Mouse (Mus musculus): Measurements from ENCODE around the gene Dbil5.

The Dbil5 gene

DNA sequence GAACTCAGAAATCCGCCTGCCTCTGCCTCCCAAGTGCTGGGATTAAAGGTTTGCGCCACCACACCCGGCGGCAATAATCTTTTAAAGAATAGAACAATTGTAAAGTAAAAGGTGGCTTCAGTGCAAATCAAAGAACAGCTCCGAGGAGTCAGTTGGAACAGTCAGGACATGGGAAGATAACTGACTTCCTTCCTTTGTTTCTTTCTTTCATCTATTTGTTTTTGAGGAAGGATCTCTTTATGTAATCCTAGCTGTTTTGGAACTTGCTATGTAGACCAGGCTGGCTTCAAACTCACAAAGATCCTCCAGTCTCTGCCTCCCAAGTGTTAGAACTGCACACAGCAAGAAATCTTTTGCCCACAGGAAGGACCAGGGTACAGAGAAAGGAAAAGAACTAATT lies 7.2 kb downstream of the Dbil5 start:
- DNase-seq (ENCODE audit: extremely low read depth, insufficient read length, low spot score) = no peak

DNA sequence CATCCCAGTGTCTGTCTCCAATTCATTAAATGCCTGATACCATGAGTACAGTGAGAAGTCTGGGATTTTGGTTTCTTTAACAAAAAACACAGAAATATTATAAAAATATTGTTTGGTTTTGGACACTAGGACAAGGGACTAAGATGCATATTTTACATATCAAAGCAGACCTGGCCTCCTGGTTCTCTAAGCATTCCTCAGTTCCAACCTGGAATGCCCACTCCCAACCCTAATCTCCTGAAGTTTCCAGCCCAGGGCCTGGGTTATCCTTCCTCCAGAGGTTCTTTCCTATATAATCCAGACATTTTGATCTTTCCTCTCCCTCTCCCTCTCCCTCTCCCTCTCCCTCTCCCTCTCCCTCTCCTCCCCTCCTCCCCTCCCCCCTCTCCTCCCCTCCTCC lies 7.6 kb downstream of the Dbil5 start:
- no peak for DNase-seq (ENCODE audit: extremely low read depth, insufficient read length, low spot score)

DNA sequence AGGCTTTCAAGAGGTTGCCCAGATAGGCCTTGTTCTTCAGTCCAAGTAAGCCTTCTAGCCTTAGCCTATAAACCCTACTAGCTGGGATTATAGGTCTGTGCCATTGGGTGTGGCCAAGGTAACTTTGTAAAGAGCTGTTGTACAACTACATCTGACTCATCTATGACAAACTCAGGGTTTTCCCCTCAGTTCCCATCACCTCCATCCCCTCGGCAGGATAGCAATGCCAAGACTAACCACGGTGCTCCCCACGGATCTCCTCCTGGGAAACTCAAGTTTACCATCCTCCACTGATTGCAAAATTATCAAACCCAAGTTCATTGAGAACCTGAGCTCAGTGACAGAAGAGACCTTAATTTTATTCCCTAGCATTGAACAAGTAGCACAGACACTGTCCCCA lies 18.7 kb downstream of the Dbil5 start:
- peak; percentile 28 for DNase-seq (ENCODE audit: extremely low read depth, insufficient read length, low spot score)

DNA sequence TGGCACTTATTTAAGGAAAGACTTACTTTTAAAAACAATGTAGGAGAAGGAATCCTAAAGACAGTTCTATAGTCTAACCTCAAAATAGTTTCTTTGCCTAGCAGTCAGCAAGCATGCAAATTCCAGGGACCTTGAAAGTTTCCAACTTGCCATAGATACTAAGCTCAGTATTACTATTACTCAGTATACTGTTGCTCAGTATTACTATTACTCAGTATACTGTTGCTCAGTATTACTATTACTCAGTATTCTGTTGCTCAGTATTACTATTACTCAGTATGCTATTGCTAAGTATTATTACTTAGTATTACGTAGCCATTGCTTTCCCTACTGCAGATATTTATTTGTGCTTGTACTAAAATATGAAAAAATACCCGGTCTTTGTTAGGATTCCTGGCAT lies 22.3 kb downstream of the Dbil5 start:
- no peak for DNase-seq (ENCODE audit: extremely low read depth, insufficient read length, low spot score)

DNA sequence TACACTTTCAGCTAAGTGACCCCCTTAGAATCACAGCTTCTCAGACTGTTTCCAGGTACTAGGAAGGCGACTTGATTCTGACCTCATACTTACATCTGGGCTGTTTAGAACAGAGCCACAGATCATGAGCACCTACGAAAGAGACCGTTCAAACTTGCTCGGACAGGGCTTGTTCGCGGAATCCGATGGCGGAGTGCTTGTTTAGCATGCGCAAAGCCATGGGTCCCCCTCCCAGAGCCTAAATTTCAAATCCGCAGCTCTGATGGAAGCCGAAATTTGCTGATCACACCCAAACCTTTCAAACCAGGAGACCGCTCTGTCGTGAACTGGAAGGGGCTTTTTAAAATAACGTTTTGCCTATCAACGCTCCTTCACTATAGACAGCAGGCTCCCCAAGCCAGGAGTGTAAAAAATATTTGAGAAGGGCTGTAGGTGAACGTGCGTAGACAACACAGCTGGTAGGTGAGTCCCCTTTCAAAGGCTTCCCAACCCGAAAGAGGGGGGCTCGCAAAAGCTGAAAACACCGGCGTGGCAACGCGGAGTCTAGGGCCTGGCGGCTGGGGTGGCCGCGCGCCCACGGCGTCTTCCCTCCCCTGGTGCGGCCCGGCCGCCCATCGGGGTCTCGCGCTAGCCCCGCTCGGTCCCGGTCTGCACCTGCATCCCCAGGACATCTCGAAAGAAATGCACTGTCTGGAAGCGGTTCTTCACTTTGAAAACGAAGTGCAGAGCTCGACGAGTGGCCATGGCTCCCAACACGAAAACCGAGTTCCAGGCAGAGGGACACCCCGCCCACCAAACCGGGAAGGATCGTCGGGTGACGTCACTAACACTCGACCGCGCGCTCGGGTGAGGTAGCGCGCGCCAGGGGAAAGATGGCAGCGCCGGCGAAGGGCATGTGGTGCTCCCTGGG lies 25.7 kb downstream of the Dbil5 start, which contains the start of the genes Mrm3 and Glod4:
Mrm3 (plus strand) TSS at position 815 of the 910 bp plus-strand sequence.
Glod4 (minus strand) TSS at position 825 of the 910 bp plus-strand sequence.
- DNase-seq (ENCODE audit: extremely low read depth, insufficient read length, low spot score) = peak; percentile 90

DNA sequence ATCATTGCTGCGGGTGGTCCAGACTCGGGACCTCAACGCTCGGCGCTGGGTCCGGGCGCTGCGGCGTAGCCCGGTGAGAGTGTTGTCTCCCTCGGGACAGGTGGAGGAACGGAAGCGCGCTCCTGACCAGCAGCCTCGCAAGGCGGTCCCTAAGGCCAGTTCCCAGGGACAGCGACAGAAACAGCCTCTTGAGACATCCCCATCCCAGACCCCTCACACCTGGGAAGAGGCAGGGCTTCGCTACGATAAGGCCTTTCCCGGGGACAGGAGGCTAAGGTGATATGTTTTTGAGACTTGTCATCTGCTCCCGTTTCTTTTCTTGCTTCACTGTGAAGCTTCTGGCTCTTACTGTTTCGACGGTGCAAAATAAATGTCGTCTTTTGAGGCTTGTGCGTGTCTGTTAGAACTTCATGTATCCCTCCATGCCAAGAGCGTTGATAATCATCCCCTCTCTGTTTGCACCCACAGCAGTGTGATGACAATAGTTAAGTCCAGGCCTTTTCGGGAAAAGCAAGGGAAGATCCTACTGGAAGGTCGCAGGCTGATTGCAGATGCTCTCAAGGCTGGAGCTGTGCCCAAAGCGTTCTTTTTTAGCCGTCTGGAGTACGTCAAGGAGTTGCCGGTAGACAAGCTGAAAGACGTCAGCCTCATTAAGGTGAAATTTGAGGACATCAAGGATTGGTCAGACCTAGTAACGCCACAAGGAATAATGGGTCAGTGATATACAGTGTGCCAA lies 26.6 kb downstream of the Dbil5 start:
- DNase-seq (ENCODE audit: extremely low read depth, insufficient read length, low spot score) = no peak

DNA sequence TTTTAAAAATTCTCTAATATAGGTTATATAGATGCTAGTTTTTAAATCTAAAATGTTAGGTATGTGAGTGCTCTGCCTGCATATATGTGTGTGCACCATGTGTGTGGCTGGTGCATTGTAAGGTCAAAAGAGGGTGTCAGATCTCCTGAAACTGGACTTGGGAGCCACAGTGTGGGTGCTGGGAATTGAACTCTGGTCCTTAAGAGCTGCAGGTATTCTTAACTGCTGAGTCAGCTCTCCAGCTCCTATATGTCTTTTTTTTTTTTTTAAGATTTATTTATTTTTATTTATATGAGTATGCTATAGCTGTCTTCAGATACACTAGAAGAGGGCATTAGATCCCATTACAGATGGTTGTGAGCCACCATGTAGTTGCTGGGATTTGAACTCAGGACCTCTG lies 29.0 kb downstream of the Dbil5 start:
- no peak for DNase-seq (ENCODE audit: extremely low read depth, insufficient read length, low spot score)

DNA sequence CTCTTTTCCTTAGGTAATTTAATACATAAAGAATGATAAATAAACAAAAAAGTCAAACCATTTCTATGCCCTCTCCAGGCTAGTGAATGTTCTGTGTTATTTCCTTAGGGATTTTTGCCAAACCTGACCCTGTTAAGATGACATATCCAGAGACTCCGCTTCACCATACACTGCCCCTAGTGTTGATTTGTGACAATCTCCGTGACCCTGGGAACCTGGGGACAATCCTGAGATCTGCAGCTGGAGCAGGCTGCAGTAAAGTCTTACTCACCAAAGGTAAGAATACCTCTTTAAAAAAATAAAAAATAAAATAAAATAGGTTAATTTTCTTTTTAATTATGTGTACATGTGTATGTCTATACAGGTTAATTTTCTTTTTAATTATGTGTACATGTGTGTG lies 29.8 kb downstream of the Dbil5 start:
- no peak for DNase-seq (ENCODE audit: extremely low read depth, insufficient read length, low spot score)

DNA sequence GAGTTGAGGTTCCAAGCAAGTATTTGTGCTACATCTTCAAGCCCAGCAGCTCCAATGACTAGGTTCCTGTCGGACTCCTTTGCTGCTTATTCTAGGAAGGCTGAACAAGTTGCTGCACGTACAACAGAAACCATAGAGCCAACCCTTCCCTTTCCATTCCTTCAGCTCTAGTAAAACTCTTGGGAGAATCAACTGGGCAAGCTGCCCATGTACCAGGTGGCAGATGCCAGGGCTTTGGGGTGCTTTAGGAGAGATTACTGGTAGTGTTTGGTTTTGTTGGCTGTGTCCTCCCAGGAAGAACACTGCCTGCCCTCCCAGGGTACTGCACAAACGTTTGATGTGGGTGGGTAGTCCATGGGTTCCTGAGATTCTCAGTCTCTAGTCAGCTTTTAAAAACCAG lies 34.6 kb downstream of the Dbil5 start:
- DNase-seq (ENCODE audit: extremely low read depth, insufficient read length, low spot score) = no peak

DNA sequence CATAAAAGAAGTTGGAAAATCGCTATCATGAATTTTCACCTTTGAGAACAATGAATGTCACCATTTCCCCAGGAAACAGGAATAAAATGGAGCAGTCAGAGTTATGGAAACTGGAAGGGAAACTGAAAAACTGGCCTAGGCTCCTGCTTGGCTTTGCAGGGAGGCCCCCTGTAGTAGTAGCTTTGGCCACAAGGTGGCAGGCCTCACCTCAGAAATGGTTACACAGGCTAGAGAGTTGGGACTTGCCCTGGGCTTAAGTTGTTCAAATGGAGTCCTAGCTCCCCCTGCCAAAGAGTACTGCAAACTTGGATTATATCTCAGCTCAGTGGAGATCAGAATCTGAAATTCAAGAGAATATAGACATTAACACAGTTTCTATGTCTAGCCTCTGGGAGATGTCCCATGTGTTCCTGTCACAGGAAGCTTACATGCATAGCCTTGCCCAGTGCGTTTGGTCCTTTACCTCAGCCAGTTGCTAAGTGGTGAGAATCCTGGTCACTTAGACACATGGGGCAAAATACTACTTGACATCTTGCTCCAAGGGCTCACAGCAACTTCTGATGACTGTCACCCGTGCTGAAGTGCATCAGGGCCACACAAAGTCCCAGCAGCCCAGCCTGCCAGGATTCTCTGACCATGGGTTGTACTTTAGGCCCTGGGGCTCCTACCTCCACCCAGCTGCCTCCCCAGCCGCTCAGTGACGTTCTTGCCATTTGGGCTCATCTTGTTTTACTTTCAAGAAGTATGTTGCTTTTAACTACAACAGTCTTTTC lies 35.9 kb downstream of the Dbil5 start:
- peak; percentile 31 for DNase-seq (ENCODE audit: extremely low read depth, insufficient read length, low spot score)

DNA sequence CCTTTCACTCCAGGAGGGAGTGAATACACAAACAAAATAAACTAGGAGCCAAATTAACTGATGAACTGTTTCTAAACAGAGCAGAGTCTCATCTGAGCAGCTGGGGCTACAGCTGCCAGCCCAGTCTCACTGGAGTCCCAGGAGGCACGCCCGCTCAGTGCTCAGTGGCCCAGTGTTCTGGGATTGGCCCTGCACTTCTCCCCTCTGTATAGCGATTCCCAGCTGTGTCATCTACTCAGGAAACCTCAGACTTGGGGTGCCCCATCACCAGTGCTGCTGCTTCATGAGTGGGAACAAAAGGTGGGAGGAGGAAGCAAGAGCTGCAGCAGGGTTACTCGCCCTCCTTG lies 36.5 kb downstream of the Dbil5 start:
- DNase-seq (ENCODE audit: extremely low read depth, insufficient read length, low spot score) = no peak

DNA sequence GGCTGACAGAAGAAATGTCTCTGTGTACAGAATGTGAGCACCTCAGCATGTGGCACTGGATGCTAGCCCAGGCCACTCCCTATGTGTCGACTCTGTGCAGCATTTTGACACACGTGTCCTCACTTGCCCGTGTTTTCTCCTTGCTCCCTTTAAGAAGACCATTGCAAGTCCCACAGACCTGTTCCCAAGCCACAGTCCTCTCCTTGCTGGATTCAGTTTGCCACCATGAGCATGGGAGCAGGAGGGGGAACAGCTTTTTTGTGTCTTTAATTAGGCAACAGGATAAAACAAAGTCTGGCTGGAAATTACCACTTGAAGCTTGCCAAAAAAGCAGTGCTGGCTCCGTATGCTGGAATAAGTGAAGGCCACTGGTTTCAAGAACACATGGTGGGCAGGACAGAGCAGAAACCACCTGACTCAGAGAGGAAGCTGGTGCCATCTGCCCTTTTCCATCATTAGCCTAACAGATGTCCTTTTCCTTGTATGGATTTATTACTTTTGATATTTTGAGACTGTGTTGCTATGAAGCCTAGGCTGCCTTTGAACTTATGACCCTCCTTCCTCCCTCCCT lies 38.1 kb downstream of the Dbil5 start:
- no peak for DNase-seq (ENCODE audit: extremely low read depth, insufficient read length, low spot score)

DNA sequence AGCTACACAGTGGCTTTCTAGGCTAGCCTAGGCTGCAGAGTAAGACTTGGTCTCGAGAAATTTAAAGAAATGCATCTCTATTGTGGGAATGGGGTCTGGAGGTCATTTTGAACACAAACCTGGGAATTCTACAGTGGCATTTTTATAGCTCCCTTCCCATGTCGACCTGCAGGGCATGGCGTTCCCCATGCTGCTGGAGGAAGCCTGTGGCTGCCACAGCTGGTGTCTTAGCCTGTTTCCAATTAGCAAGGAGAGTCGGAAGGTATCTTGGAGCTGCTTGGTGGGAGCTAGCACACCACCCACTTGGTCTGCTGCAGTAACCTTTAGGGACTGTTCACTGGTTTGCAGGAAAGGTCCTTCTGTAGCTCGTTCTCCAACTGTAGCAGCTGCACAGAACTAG lies 38.7 kb downstream of the Dbil5 start:
- DNase-seq (ENCODE audit: extremely low read depth, insufficient read length, low spot score) = no peak

DNA sequence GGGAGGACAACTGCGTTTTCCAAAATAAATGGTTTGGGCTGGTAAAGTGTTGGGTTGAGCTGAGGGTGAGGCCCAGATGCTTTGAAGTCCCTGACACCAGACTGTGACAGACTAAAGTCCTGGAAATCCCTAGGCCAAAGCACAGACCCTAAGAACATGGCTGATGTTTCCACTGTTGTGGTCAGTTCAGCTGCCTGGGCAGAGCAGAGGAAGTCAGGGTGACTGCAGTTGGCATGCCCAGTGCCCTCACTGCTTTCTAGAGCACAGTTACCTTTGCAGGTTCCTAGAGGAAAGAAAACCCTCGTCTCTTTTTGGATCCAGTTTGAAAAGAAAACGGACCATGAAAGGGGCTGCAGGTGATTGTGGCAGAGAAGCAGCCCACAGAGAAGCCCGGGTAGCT lies 40.0 kb downstream of the Dbil5 start:
- no peak for DNase-seq (ENCODE audit: extremely low read depth, insufficient read length, low spot score)

DNA sequence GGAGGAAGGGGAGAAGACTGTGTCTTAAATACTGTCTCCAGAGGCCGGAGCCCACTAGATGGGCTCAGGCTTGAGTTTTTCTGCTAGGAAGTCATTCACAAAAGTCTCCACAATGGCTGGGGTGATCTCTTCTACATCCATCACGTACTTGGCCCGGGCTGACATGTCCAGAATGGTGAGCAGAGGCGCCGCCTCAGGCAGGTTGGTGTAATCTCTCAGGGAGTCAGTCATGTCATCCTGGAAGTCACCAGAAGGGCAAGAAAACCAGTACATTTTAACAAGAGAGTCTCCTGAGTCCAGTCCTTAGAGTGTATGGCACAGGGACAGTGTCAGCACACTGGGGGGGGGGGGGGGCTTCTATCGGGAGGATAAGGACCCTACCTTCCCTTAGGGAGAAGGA lies 41.1 kb downstream of the Dbil5 start:
- no peak for DNase-seq (ENCODE audit: extremely low read depth, insufficient read length, low spot score)

DNA sequence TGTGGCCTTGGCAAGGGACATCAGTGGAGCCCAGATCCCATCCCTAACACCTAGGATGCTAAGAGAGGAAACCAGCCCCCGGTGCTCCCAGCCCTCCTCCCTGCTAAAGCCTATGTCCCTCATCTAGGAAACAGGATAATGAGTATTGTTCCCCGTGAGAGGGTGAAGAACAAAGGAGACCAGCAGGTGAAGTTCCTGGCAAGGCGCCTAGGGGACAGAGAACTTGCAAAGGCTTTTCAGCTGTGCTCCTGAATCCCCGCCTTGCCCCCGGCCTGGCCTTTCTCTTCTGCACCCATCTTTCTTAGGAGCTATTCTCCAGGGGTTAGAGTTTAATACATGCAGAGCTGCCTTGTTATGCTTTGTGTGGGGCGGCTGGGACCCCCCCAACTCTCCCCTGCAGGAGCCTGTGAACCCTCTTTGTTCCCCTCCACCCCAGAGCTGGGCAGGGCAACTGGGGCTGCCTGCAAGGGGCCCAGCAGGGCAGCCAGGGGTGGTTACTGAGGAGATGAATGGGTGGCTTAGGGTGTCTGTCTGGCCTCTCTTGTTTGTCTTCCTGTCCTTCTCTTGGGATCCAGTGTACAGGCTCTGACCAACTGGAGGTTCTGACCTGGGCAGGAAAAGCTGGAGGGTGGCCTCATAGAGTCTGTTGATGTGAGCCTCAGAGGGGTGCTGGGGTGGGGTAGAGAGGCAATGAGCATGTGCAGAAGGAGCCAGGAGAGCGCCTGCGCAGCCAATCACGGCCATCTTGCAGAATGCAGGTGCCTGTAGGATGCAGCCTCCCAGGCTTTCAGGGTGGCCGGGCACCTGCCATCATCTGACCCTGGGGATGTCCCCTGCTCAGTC lies 43.0 kb downstream of the Dbil5 start:
- DNase-seq (ENCODE audit: extremely low read depth, insufficient read length, low spot score) = no peak

DNA sequence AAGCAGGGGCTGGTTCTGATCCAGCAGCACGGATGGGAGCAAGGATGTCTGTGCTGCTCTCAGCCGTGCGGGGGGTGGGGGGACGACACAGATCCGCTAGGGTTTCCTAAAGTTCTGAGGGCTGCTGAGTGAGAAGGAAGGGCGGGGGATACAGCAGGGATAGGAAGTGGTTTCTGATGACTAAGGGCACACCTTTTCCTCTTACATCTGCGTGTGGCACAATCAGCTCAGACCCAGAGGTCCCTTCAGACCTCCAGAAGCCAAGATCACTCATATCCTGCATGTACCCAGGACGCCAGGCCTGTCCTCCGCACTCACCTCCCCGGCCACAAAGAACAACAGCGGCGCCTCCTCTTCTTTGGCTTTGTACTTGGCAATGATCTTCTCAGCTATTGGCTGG lies 43.8 kb downstream of the Dbil5 start:
- peak; percentile 24 for DNase-seq (ENCODE audit: extremely low read depth, insufficient read length, low spot score)

DNA sequence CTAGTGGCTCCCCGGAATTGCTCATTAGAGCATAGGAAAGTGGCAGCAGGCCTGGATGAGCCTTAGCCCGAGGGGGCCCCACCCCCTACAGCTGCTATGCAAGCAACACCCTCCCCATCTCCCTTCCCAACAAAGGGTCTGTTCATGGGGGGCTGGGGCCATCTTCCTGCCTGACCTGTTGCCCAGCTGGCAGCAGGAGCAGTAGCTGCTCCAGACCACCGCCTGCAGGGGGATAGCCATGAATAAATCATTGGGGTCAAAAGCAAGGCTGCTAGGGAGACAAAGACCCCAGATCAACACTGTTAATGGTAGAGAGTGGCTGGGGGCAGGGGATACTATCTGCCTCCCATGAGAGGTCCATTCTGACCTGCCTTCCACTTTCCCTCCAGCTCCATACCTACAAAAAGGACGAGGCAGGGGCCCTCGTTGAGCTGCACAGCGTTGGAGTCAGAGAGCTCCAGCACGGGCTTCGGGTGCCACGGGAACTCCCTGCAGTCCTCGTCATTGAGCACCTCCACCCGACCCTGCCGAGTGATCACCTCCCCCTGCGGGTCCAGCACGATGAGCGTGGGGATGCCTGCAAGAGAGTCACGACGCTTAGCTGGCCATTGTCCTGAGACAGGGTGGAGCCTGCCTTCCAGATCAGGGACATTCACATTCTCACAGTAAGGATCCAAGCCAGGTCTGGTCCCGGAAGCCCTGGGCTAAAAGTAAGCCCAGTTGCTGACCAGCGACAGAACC lies 45.4 kb downstream of the Dbil5 start:
- DNase-seq (ENCODE audit: extremely low read depth, insufficient read length, low spot score) = no peak

DNA sequence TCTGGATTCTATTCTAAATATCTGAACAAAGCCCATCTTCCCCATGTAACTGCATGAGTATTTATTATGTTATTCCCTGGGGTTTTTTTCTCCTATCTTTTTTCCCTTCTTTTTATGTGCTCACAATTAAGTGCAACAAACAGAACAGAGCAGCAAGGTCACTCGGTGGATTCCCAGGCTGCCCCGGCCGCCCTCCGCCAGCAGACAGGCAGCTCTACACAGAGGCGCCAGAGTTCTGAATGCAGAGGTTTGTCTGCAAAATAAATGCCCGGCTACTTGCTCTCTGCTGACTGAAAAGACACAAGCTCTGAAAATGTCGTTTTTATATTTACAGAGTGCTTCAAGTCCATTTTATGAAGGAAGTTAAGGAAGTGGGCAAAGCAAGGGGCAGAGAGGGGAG lies 50.1 kb downstream of the Dbil5 start:
- DNase-seq (ENCODE audit: extremely low read depth, insufficient read length, low spot score) = no peak

All from 3134 (cell line).